Mouse (Mus musculus): ENCODE measurements at regions not wholly inside any gene's neighbourhood (a gene's known extent, or its start where the extent isn't known, plus 50 kb on each side); places are given as distances from the start of the nearest gene placed in this dataset.

- TF ChIP-seq CTCF (IDR thresholded peaks at IDR 0.05; ENCODE audit: low read depth) (no peak), EP300 (IDR thresholded peaks at IDR 0.05; ENCODE audit: low read depth) (no peak)
Measured at GRCm38 (mm10) chr15:59154407-59155288, 265.6 kb downstream of the Gm49356 start.

All from liver, postnatal 0 days (tissue).